Mouse (Mus musculus): ENCODE data around the gene Fbln1. TPM values are rescaled to one million over a fixed set of nuclear protein-coding genes. Genes with fewer than 3 reads are reported as not detected.

Fbln1 gene
- polyA plus RNA-seq, 1 experiment from 2014 or later, result 119 TPM

- H3K4me3 ChIP-seq (ENCODE audit: low read depth, low read length), result no peak overlapping the region
- DNase-seq (ENCODE audit: low spot score) (peak; percentile 31), ATAC-seq (ENCODE audit: low FRiP score) (no peak)
- H3K27ac ChIP-seq (ENCODE audit: low read depth, low read length), result 0 out of 2 replicates have a peak overlapping the region, but pooled peaks have one; percentile 36
- no peaks in the 10 kb centered on the region for H3K27me3 ChIP-seq (ENCODE audit: control insufficient read depth, insufficient read depth, low read length)
- no peaks in the 10 kb centered on the region for H3K36me3 ChIP-seq (ENCODE audit: control insufficient read depth, insufficient read depth, low read length)
- H3K9me3 ChIP-seq (ENCODE audit: control insufficient read depth, low read length), result no peaks in the 10 kb centered on the region
- H3K4me2 ChIP-seq (replicated peaks; ENCODE audit: low read depth, low read length), result no peak overlapping the region
- no peak overlapping the region for H3K9ac ChIP-seq (ENCODE audit: low read depth, low read length)
- H3K4me1 ChIP-seq (replicated peaks; ENCODE audit: control insufficient read depth, insufficient read depth, low read length), result peaks cover 3% of the 10 kb centered on the region
- 43% methylated on average over 14 of the region's 14 CpGs for WGBS
Measured at GRCm38 (mm10) chr15:85200446-85201289, 5.1 kb upstream of the Fbln1 start.

GRCm38 (mm10) chr15:85202199-85202598, 3.5 kb upstream of the Fbln1 start:
- 75% methylated on average over 9 of the region's 9 CpGs for WGBS
- H3K27ac ChIP-seq (ENCODE audit: low read depth, low read length), result no peak overlapping the region
- H3K9ac ChIP-seq (ENCODE audit: low read depth, low read length), result no peak overlapping the region
- DNase-seq (ENCODE audit: low spot score) (no peak), ATAC-seq (ENCODE audit: low FRiP score) (no peak)
- no peak overlapping the region for H3K4me3 ChIP-seq (ENCODE audit: low read depth, low read length)
- H3K27me3 ChIP-seq (ENCODE audit: control insufficient read depth, insufficient read depth, low read length), result no peaks in the 10 kb centered on the region
- H3K9me3 ChIP-seq (ENCODE audit: control insufficient read depth, low read length), result no peaks in the 10 kb centered on the region
- no peaks in the 10 kb centered on the region for H3K36me3 ChIP-seq (ENCODE audit: control insufficient read depth, insufficient read depth, low read length)
- peaks cover 11% of the 10 kb centered on the region for H3K4me1 ChIP-seq (replicated peaks; ENCODE audit: control insufficient read depth, insufficient read depth, low read length)
- H3K4me2 ChIP-seq (replicated peaks; ENCODE audit: low read depth, low read length), result no peak overlapping the region

- WGBS, result 61% methylated on average over 5 of the region's 5 CpGs
- H3K4me3 ChIP-seq (ENCODE audit: low read depth, low read length), result no peak overlapping the region
- no peak overlapping the region for H3K9ac ChIP-seq (ENCODE audit: low read depth, low read length)
- H3K4me2 ChIP-seq (replicated peaks; ENCODE audit: low read depth, low read length), result no peak overlapping the region
- DNase-seq (ENCODE audit: low spot score) (no peak), ATAC-seq (ENCODE audit: low FRiP score) (no peak)
- H3K27ac ChIP-seq (ENCODE audit: low read depth, low read length), result no peak overlapping the region
- no peaks in the 10 kb centered on the region for H3K27me3 ChIP-seq (ENCODE audit: control insufficient read depth, insufficient read depth, low read length)
- peaks cover 17% of the 10 kb centered on the region for H3K4me1 ChIP-seq (replicated peaks; ENCODE audit: control insufficient read depth, insufficient read depth, low read length)
- no peaks in the 10 kb centered on the region for H3K36me3 ChIP-seq (ENCODE audit: control insufficient read depth, insufficient read depth, low read length)
- H3K9me3 ChIP-seq (ENCODE audit: control insufficient read depth, low read length), result no peaks in the 10 kb centered on the region
Measured at GRCm38 (mm10) chr15:85202787-85203186, 3.0 kb upstream of the Fbln1 start.

- Histone ChIP-seq H3K9me3 (ENCODE audit: control insufficient read depth, low read length) (0 out of 2 replicates have a peak, but pooled peaks cover under 1% of the 10 kb centered on the region), H3K27me3 (ENCODE audit: control insufficient read depth, insufficient read depth, low read length) (no peaks in the 10 kb centered on the region), H3K36me3 (ENCODE audit: control insufficient read depth, insufficient read depth, low read length) (no peaks in the 10 kb centered on the region), H3K4me2 (replicated peaks; ENCODE audit: low read depth, low read length) (no peak overlapping the region), H3K4me3 (ENCODE audit: low read depth, low read length) (no peak overlapping the region), H3K9ac (ENCODE audit: low read depth, low read length) (no peak overlapping the region), H3K27ac (ENCODE audit: low read depth, low read length) (no peak overlapping the region), H3K4me1 (replicated peaks; ENCODE audit: control insufficient read depth, insufficient read depth, low read length) (peaks cover 20% of the 10 kb centered on the region)
- DNase-seq (ENCODE audit: low spot score) (no peak), ATAC-seq (ENCODE audit: low FRiP score) (no peak)
- 39% methylated on average over 8 of the region's 8 CpGs for WGBS
Measured at GRCm38 (mm10) chr15:85204383-85204782, 1.4 kb upstream of the Fbln1 start.

- Histone ChIP-seq H3K4me3 (ENCODE audit: low read depth, low read length) (peak overlapping the region; percentile 58), H3K4me1 (replicated peaks; ENCODE audit: control insufficient read depth, insufficient read depth, low read length) (peaks cover 16% of the 10 kb centered on the region), H3K9me3 (ENCODE audit: control insufficient read depth, low read length) (0 out of 2 replicates have a peak, but pooled peaks cover 2% of the 10 kb centered on the region), H3K27ac (ENCODE audit: low read depth, low read length) (peak overlapping the region; percentile 68; the same call in 1 of the 2 replicates), H3K27me3 (ENCODE audit: control insufficient read depth, insufficient read depth, low read length) (no peaks in the 10 kb centered on the region), H3K9ac (ENCODE audit: low read depth, low read length) (peak overlapping the region; percentile 88), H3K4me2 (replicated peaks; ENCODE audit: low read depth, low read length) (peak overlapping the region; percentile 93), H3K36me3 (ENCODE audit: control insufficient read depth, insufficient read depth, low read length) (no peaks in the 10 kb centered on the region)
- no peak for ATAC-seq (ENCODE audit: low FRiP score)
- WGBS, result 7% methylated on average over 3 of the region's 3 CpGs
- no peak for DNase-seq (ENCODE audit: low spot score)
Measured at GRCm38 (mm10) chr15:85206703-85207075, 940 bp downstream of the Fbln1 start.

- H3K36me3 ChIP-seq (ENCODE audit: control insufficient read depth, insufficient read depth, low read length), result no peaks in the 10 kb centered on the region
- H3K27ac ChIP-seq (ENCODE audit: low read depth, low read length), result peak overlapping the region; percentile 62; the same call in 1 of the 2 replicates
- no peak for ATAC-seq (ENCODE audit: low FRiP score)
- peak overlapping the region; percentile 58 for H3K4me3 ChIP-seq (ENCODE audit: low read depth, low read length)
- DNase-seq (ENCODE audit: low spot score), result peak; percentile 39
- 0 out of 2 replicates have a peak, but pooled peaks cover 2% of the 10 kb centered on the region for H3K9me3 ChIP-seq (ENCODE audit: control insufficient read depth, low read length)
- peak overlapping the region; percentile 93 for H3K4me2 ChIP-seq (replicated peaks; ENCODE audit: low read depth, low read length)
- peak overlapping the region; percentile 88 for H3K9ac ChIP-seq (ENCODE audit: low read depth, low read length)
- WGBS, result 4% methylated on average over 3 of the region's 3 CpGs
- peaks cover 16% of the 10 kb centered on the region for H3K4me1 ChIP-seq (replicated peaks; ENCODE audit: control insufficient read depth, insufficient read depth, low read length)
- H3K27me3 ChIP-seq (ENCODE audit: control insufficient read depth, insufficient read depth, low read length), result no peaks in the 10 kb centered on the region
Measured at GRCm38 (mm10) chr15:85207081-85207480, 1.3 kb downstream of the Fbln1 start.

GRCm38 (mm10) chr15:85207763-85208162, 2.0 kb downstream of the Fbln1 start:
- no peak for ATAC-seq (ENCODE audit: low FRiP score)
- Histone ChIP-seq H3K27me3 (ENCODE audit: control insufficient read depth, insufficient read depth, low read length) (no peaks in the 10 kb centered on the region), H3K4me2 (replicated peaks; ENCODE audit: low read depth, low read length) (peak overlapping the region; percentile 93), H3K36me3 (ENCODE audit: control insufficient read depth, insufficient read depth, low read length) (no peaks in the 10 kb centered on the region), H3K4me1 (replicated peaks; ENCODE audit: control insufficient read depth, insufficient read depth, low read length) (peaks cover 16% of the 10 kb centered on the region), H3K9me3 (ENCODE audit: control insufficient read depth, low read length) (0 out of 2 replicates have a peak, but pooled peaks cover 2% of the 10 kb centered on the region), H3K9ac (ENCODE audit: low read depth, low read length) (peak overlapping the region; percentile 88), H3K4me3 (ENCODE audit: low read depth, low read length) (peak overlapping the region; percentile 58), H3K27ac (ENCODE audit: low read depth, low read length) (peak overlapping the region; percentile 62)
- WGBS, result 0% methylated on average over 2 of the region's 2 CpGs
- DNase-seq (ENCODE audit: low spot score), result no peak

GRCm38 (mm10) chr15:85208332-85208731, 2.6 kb downstream of the Fbln1 start:
- no peaks in the 10 kb centered on the region for H3K36me3 ChIP-seq (ENCODE audit: control insufficient read depth, insufficient read depth, low read length)
- DNase-seq (ENCODE audit: low spot score) (peak; percentile 33), ATAC-seq (ENCODE audit: low FRiP score) (no peak)
- no peaks in the 10 kb centered on the region for H3K27me3 ChIP-seq (ENCODE audit: control insufficient read depth, insufficient read depth, low read length)
- H3K4me2 ChIP-seq (replicated peaks; ENCODE audit: low read depth, low read length), result peak overlapping the region; percentile 93
- H3K4me3 ChIP-seq (ENCODE audit: low read depth, low read length), result peak overlapping the region; percentile 17; the same call in 1 of the 2 replicates
- H3K27ac ChIP-seq (ENCODE audit: low read depth, low read length), result peak overlapping the region; percentile 62; the same call in 1 of the 2 replicates
- 0 out of 2 replicates have a peak, but pooled peaks cover 2% of the 10 kb centered on the region for H3K9me3 ChIP-seq (ENCODE audit: control insufficient read depth, low read length)
- 14% methylated on average over 10 of the region's 10 CpGs for WGBS
- peak overlapping the region; percentile 37 for H3K9ac ChIP-seq (ENCODE audit: low read depth, low read length)
- peaks cover 16% of the 10 kb centered on the region for H3K4me1 ChIP-seq (replicated peaks; ENCODE audit: control insufficient read depth, insufficient read depth, low read length)

Data from hindbrain, embryonic 11.5 days (tissue).